Mouse (Mus musculus): ENCODE measurements around the gene Slc33a1. TPM values are rescaled to one million over a fixed set of nuclear protein-coding genes. Genes with fewer than 3 reads are reported as not detected.

Gene Slc33a1
- total and polyA plus RNA-seq, 3 experiments = 6.0 to 13.4 (median 10.9) TPM

GRCm38 (mm10) chr3:63965929-63966328 is 1.4 kb upstream of the Slc33a1 start:
- peaks cover 9% of the 10 kb centered on the region for H3K36me3 ChIP-seq (ENCODE audit: control insufficient read depth, insufficient read depth, low read length)
- no peaks in the 10 kb centered on the region for H3K79me2 ChIP-seq (replicated peaks; ENCODE audit: control insufficient read depth, insufficient read depth, low read length)
- no peak overlapping the region for H3K4me3 ChIP-seq
- H3K27ac ChIP-seq = no peak overlapping the region
- no peak for DNase-seq
- H3K9ac ChIP-seq (ENCODE audit: low read depth, low read length) = no peak overlapping the region
- H3K27me3 ChIP-seq (ENCODE audit: control insufficient read depth, insufficient read depth, low read length) = peaks cover 3% of the 10 kb centered on the region; the same call in 1 of the 2 replicates
- no peak for TF ChIP-seq CTCF (IDR thresholded peaks at IDR 0.05)
- H3K4me1 ChIP-seq (ENCODE audit: control insufficient read depth, insufficient read depth, low read length) = peaks cover 7% of the 10 kb centered on the region
- WGBS = 78% methylated on average over 2 of the region's 2 CpGs
- intact Hi-C loops (cut with DNase I) = no loop called here

DNA sequence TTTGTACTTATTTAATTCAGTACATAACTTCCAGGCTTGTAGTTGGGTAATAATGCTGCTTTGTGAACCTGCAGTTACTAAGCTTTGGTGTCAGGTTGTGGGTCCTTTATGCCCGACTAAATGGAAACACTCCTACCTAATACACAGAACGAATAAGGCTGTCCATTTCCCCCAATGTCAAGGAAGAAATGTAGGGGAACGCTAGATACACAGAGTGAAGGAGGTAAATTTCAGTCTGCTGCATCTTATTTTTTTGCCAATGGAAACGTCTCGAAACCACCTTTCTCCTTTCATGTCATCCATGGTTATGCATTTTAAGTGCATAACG is 318 bp upstream of the Slc33a1 start:
- H3K4me1 ChIP-seq (ENCODE audit: control insufficient read depth, insufficient read depth, low read length) = peaks cover 7% of the 10 kb centered on the region
- 76% methylated on average over 6 of the region's 6 CpGs for WGBS
- no peak for TF ChIP-seq EP300 (IDR thresholded peaks at IDR 0.05; ENCODE audit: insufficient read depth, low read depth, low read length)
- H3K79me2 ChIP-seq (replicated peaks; ENCODE audit: control insufficient read depth, insufficient read depth, low read length) = no peaks in the 10 kb centered on the region
- H3K4me3 ChIP-seq = peak overlapping the region; percentile 77
- intact Hi-C loops (cut with DNase I) = loop anchor here (1.0 kb wide), 2 partner anchors 11 to 36 kb away; partner anchors contain the start of genes E130311K13Rik and Gmps
- H3K9ac ChIP-seq (ENCODE audit: low read depth, low read length) = no peak overlapping the region
- no peak for DNase-seq
- H3K27me3 ChIP-seq (ENCODE audit: control insufficient read depth, insufficient read depth, low read length) = peaks cover 3% of the 10 kb centered on the region; the same call in 1 of the 2 replicates
- peaks cover 10% of the 10 kb centered on the region for H3K36me3 ChIP-seq (ENCODE audit: control insufficient read depth, insufficient read depth, low read length)
- peak overlapping the region; percentile 93 for H3K27ac ChIP-seq

- peak; percentile 10 to 23 for DNase-seq
- Histone ChIP-seq H3K4me1 (ENCODE audit: control insufficient read depth, insufficient read depth, low read length) (peaks cover 7% of the 10 kb centered on the region), H3K79me2 (replicated peaks; ENCODE audit: control insufficient read depth, insufficient read depth, low read length) (no peaks in the 10 kb centered on the region), H3K36me3 (ENCODE audit: control insufficient read depth, insufficient read depth, low read length) (peaks cover 10% of the 10 kb centered on the region), H3K9ac (ENCODE audit: low read depth, low read length) (peak overlapping the region; percentile 77), H3K27ac (peak overlapping the region; percentile 93), H3K27me3 (ENCODE audit: control insufficient read depth, insufficient read depth, low read length) (peaks cover 3% of the 10 kb centered on the region; the same call in 1 of the 2 replicates), H3K4me3 (peak overlapping the region; percentile 77)
- WGBS = 2% methylated on average over 25 of the region's 25 CpGs
- intact Hi-C loops (cut with DNase I) = loop anchor here (1.0 kb wide), 2 partner anchors 13 to 34 kb away; partner anchors contain the start of genes E130311K13Rik and Gmps
- TF ChIP-seq EP300 (IDR thresholded peaks at IDR 0.05; ENCODE audit: insufficient read depth, low read depth, low read length) (no peak), CTCF (IDR thresholded peaks at IDR 0.05) (no peak), POLR2A (IDR thresholded peaks at IDR 0.05; ENCODE audit: insufficient read depth, low read depth, low read length) (no peak)
Observed at GRCm38 (mm10) chr3:63963421-63964099, 1.0 kb downstream of the Slc33a1 start.

DNA sequence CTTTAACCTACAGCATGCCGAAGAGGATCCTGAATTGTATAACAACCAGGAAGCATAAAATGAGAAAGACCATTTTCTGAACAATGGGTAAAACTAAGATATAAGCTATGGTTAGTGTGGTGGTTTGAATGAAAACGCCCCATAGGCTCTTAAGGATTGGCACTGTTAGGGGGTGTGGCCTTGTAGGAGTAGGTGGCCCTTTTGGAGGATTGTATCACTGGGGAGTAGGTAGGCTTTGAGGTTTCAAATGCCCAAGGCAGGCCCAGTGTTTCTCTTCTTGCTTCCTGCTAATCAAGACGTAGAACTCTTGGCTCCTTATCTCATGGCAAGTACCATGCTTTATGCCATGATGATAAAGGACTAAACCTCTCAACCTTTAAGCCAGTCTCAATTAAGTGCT is 14.7 kb downstream of the Slc33a1 start:
- Histone ChIP-seq H3K4me1 (ENCODE audit: control insufficient read depth, insufficient read depth, low read length) (no peaks in the 10 kb centered on the region), H3K27me3 (ENCODE audit: control insufficient read depth, insufficient read depth, low read length) (no peaks in the 10 kb centered on the region), H3K4me3 (no peak overlapping the region), H3K9ac (ENCODE audit: low read depth, low read length) (no peak overlapping the region), H3K27ac (no peak overlapping the region), H3K79me2 (replicated peaks; ENCODE audit: control insufficient read depth, insufficient read depth, low read length) (no peaks in the 10 kb centered on the region), H3K36me3 (ENCODE audit: control insufficient read depth, insufficient read depth, low read length) (0 out of 2 replicates have a peak, but pooled peaks cover 1% of the 10 kb centered on the region)
- DNase-seq = no peak
- intact Hi-C loops (cut with DNase I) = no loop called here
- WGBS = 76% methylated on average over 3 of the region's 3 CpGs
- no peak for TF ChIP-seq CTCF (IDR thresholded peaks at IDR 0.05)
- TF ChIP-seq POLR2A (IDR thresholded peaks at IDR 0.05; ENCODE audit: insufficient read depth, low read depth, low read length) = no peak
- TF ChIP-seq EP300 (IDR thresholded peaks at IDR 0.05; ENCODE audit: insufficient read depth, low read depth, low read length) = no peak

GRCm38 (mm10) chr3:63941204-63941850 is 23.2 kb downstream of the Slc33a1 start:
- no peaks in the 10 kb centered on the region for H3K79me2 ChIP-seq (replicated peaks; ENCODE audit: control insufficient read depth, insufficient read depth, low read length)
- no peak for DNase-seq
- H3K4me1 ChIP-seq (ENCODE audit: control insufficient read depth, insufficient read depth, low read length) = no peaks in the 10 kb centered on the region
- H3K27me3 ChIP-seq (ENCODE audit: control insufficient read depth, insufficient read depth, low read length) = no peaks in the 10 kb centered on the region
- TF ChIP-seq POLR2A (IDR thresholded peaks at IDR 0.05; ENCODE audit: insufficient read depth, low read depth, low read length) (no peak), EP300 (IDR thresholded peaks at IDR 0.05; ENCODE audit: insufficient read depth, low read depth, low read length) (no peak), CTCF (IDR thresholded peaks at IDR 0.05) (no peak)
- no peak overlapping the region for H3K9ac ChIP-seq (ENCODE audit: low read depth, low read length)
- peaks cover 4% of the 10 kb centered on the region for H3K36me3 ChIP-seq (ENCODE audit: control insufficient read depth, insufficient read depth, low read length)
- H3K27ac ChIP-seq = no peak overlapping the region
- no peak overlapping the region for H3K4me3 ChIP-seq
- WGBS = 49% methylated on average over 2 of the region's 2 CpGs
- intact Hi-C loops (cut with DNase I) = no loop called here

DNA sequence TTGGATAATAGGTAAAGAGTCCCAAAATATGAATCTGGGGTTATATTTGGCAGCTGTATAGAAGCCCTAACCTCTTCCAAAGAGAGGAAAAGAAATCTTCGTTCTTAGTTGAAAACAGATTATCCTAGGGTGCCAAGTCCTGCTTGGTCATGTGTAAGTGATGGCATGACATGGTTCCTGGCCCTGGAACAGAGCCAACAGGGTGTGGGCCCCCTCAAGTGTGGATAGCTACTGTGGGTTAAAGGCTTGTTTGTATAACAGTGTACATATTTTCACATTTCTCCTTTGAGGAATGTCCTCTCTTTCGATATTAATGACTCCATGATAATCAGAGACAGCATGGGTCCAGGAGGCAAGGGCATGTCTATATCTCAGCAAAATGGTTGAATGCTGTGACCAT is 25.6 kb downstream of the Slc33a1 start:
- no peak for TF ChIP-seq EP300 (IDR thresholded peaks at IDR 0.05; ENCODE audit: insufficient read depth, low read depth, low read length)
- TF ChIP-seq POLR2A (IDR thresholded peaks at IDR 0.05; ENCODE audit: insufficient read depth, low read depth, low read length) = no peak
- TF ChIP-seq CTCF (IDR thresholded peaks at IDR 0.05) = no peak
- no peak overlapping the region for H3K27ac ChIP-seq
- DNase-seq = no peak
- H3K27me3 ChIP-seq (ENCODE audit: control insufficient read depth, insufficient read depth, low read length) = no peaks in the 10 kb centered on the region
- no peaks in the 10 kb centered on the region for H3K79me2 ChIP-seq (replicated peaks; ENCODE audit: control insufficient read depth, insufficient read depth, low read length)
- H3K4me3 ChIP-seq = no peak overlapping the region
- no peak overlapping the region for H3K9ac ChIP-seq (ENCODE audit: low read depth, low read length)
- intact Hi-C loops (cut with DNase I) = no loop called here
- no peaks in the 10 kb centered on the region for H3K4me1 ChIP-seq (ENCODE audit: control insufficient read depth, insufficient read depth, low read length)
- peaks cover 2% of the 10 kb centered on the region for H3K36me3 ChIP-seq (ENCODE audit: control insufficient read depth, insufficient read depth, low read length)
- 86% methylated on average over 2 of the region's 2 CpGs for WGBS

All from heart, adult 2 months (tissue).